Mouse (Mus musculus): ENCODE data around the gene C130050O18Rik.

C130050O18Rik gene

GRCm38 (mm10) chr5:139427989-139428388 is 22.9 kb downstream of the C130050O18Rik start:
- DNase-seq: no peak

- peak; percentile 40 for DNase-seq
These were observed 24.8 kb downstream of the C130050O18Rik start for GRCm38 (mm10) chr5:139429818-139430341.

GRCm38 (mm10) chr5:139432333-139432732 is 27.3 kb downstream of the C130050O18Rik start:
- DNase-seq: no peak

GRCm38 (mm10) chr5:139432747-139433508 is 27.8 kb downstream of the C130050O18Rik start:
- no peak for DNase-seq

- DNase-seq: no peak
These were observed 28.9 kb downstream of the C130050O18Rik start for GRCm38 (mm10) chr5:139433842-139434568.

GRCm38 (mm10) chr5:139434940-139435339 is 29.9 kb downstream of the C130050O18Rik start:
- DNase-seq: no peak

GRCm38 (mm10) chr5:139437769-139438168 is 32.7 kb downstream of the C130050O18Rik start:
- DNase-seq: no peak

- no peak for DNase-seq
These were observed 33.4 kb downstream of the C130050O18Rik start for GRCm38 (mm10) chr5:139438440-139438839.

- DNase-seq: no peak
These were observed 35.4 kb downstream of the C130050O18Rik start for GRCm38 (mm10) chr5:139440451-139440850.

- no peak for DNase-seq
These were observed 36.0 kb downstream of the C130050O18Rik start for GRCm38 (mm10) chr5:139440926-139441725.

GRCm38 (mm10) chr5:139441726-139442018 is 36.6 kb downstream of the C130050O18Rik start:
- DNase-seq: no peak

GRCm38 (mm10) chr5:139442428-139442827 is 37.3 kb downstream of the C130050O18Rik start:
- no peak for DNase-seq

GRCm38 (mm10) chr5:139442962-139443361 is 37.9 kb downstream of the C130050O18Rik start:
- DNase-seq: no peak

- DNase-seq: no peak
These were observed 40.2 kb downstream of the C130050O18Rik start for GRCm38 (mm10) chr5:139445258-139445657.

GRCm38 (mm10) chr5:139448025-139448424 is 42.9 kb downstream of the C130050O18Rik start:
- DNase-seq: no peak

GRCm38 (mm10) chr5:139449161-139449791 is 44.2 kb downstream of the C130050O18Rik start:
- DNase-seq: peak; percentile 57

- no peak for DNase-seq
These were observed 44.8 kb downstream of the C130050O18Rik start for GRCm38 (mm10) chr5:139449926-139450325.

GRCm38 (mm10) chr5:139453031-139453430 is 48.0 kb downstream of the C130050O18Rik start:
- DNase-seq: no peak

GRCm38 (mm10) chr5:139455166-139455565 is 50.1 kb downstream of the C130050O18Rik start:
- DNase-seq: no peak

GRCm38 (mm10) chr5:139457241-139457640 is 52.2 kb downstream of the C130050O18Rik start:
- DNase-seq: no peak

GRCm38 (mm10) chr5:139459938-139460337 is 54.9 kb downstream of the C130050O18Rik start:
- no peak for DNase-seq

- peak; percentile 100 for DNase-seq
These were observed 55.4 kb downstream of the C130050O18Rik start, which contains the start of gene 3110082I17Rik for GRCm38 (mm10) chr5:139460384-139461067. Gene 3110082I17Rik, minus strand, starts transcription at chr5:139460527.
